Mouse (Mus musculus) inflammation-experienced regulatory T-cells, adult 6 months (primary cell): ENCODE measurements around the gene Cntrob. TPM values are rescaled to one million over a fixed set of nuclear protein-coding genes. Genes with fewer than 3 reads are reported as not detected.
"Not testable (repeated sequence)": the region's sequence is repeated elsewhere in the genome, so short reads cannot be mapped to it uniquely, and the experiment has no call there.

Experiments used
- ATAC-seq: one replicate; pipeline ENCODE4 v1.8.0; 2017
- polyA plus RNA-seq, 3 experiments: library from polyadenylated mRNA; unstranded; fragments of 100-300 nt; shearing (Covaris generic); gene quantifications; one replicate each; pipeline ENCODE4 v1.2.1; 2017

Cntrob gene
- polyA plus RNA-seq, 3 experiments from 2014 or later, result 7.4 to 9.9 (median 7.5) TPM

DNA sequence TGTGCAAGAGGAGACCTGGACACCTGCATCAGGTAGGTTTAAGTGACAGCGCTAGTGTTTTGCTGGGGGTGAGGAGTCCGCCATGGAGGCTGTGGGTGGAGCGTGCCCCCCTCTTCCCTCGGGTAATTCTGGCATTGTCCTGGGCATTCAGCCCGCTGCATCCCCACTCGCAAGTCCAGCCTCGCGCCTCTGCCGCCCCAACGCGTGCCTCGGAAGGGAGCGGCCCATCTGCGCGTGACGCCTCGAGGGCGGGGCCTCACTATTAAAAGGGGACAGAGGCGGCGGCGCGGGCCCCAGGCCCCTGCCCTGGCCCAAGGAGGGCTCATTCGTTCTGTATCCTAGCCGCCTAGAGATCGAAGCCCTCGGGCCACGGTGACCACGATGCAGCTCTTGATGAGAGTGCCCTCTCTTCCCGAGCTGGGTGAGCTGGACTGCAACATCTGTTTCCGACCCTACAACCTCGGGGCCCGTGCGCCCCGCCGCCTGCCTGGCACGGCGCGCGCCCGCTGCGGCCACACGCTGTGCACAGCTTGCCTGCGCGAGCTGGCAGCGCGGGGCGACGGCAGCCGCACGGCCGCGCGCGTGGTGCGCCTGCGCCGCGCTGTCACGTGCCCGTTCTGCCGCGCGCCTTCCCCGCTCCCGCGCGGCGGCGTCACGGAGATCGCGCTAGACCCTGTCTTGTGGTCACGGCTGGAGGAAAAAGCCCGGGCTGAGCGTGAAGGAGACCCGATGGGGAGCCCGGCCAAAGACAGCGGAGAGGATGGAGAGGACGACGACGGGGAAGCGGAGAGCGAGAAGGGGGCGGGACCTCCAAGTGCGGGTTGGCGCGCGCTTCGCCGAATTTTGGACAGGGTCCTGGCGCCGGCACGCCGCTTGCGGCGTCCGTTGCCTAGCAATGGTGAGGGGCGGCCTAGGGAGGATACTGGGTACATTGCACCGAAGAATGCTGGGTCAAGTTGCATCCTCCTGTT is 16.9 kb upstream of the Cntrob start, which contains the start of gene Rnf227:
Rnf227 (plus strand) TSS at position 301 of the 971 bp plus-strand sequence.
- peak; percentile 77 for ATAC-seq

DNA sequence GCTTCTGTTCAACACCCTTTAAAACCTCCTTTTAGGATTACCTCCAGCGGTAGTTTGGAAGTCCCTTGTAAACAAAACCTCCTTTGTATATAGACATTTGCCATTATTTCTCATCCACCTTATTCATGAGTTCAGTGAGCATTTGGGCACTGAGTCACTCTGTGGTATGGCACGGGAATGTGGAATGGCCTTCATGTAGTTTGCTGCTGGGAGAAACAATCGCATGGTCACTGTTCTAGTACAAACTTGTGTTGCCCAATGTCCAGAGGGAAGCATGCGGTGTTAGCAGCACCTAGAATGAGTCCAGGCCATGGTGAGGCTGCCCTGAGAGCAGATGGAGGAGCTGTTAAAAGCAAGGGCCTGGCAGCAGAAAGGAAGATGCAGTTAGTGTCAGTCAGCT is 11.2 kb upstream of the Cntrob start:
- no peak for ATAC-seq

DNA sequence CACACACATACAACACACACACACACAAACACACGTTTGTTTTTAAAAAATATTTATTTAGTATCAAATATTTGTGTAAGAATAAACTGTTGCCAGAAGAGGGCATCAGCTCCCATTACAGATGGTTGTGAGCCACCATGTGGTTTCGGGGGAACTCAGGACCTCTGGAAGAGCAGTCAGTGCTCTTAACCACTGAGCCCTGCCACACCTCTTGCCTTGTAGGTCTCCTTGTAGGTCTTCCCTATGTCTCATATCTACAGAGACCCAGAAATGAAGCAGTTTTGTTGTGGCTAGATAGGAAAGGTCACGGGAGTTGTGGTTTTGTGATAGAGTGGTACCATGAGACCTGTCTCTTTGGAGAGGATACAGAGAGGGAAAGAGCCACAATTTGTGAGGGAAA is 10.3 kb upstream of the Cntrob start:
- no peak for ATAC-seq

DNA sequence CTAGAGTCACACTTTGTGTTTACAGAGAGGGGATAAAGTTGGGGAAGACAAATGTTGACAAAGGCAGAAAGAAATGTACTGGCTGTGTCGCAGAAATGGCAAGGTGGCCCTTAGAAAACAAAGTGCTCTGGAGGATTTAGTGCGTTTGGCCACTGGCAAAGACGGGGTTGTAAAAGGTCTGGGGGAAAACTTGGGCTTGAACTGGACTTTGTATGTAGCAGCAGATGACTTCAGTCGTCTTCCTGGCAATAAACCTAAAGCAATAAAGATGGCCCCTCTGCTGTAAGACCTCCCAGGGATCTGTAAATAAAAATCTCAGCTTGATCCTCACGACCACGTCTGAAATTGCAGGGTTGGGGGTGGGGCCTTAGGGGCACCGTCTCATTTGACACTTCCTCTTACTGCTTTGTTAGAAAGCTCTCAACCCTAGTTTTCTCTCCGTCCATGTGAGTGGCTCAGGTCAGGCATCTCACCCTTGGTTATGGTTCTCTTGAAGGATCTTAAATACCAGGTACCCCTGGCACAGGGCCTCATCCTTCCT is 9.2 kb upstream of the Cntrob start:
- no peak for ATAC-seq

DNA sequence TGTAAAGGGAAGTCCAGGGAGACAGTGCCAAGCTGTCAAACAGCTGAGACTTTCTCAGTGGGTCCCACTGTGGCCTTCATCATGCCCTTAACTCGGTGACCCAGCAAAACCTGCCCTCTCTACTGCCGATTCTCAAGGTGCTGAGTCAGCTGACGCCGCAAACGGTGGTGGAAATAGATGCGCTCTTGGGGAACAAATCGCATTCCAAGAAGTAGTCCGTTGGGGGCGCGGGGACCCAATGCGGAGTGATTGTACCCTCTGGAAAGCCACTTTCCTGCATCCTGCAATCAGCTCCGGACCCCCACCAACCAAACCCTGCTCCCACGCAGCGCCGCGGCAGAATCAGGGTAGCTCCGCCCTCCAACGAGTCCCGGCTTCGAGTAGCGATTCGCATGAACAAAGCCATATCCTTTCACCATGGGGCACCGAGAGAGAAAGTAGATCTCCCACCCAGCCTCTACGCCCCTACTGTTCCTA is 8.4 kb upstream of the Cntrob start:
- peak; percentile 84 for ATAC-seq

DNA sequence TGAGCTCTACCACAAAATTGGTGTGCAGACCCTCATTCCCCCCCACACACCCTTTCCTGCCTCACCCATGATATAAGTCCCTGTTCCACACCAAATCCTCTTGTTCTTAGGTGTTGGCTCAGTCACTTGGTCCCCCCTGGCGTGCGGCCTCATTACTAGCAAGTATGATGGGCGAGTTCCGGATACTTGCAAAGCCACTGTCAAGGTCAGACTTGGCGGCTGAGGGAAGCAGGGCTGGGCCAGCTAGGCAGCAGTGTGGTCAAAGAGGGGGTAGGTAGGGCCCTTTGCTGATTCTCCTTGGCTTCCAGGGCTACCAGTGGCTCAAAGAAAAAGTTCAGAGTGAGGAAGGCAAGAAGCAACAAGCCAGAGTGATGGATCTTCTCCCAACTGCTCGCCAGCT is 7.6 kb upstream of the Cntrob start:
- ATAC-seq, result no peak

DNA sequence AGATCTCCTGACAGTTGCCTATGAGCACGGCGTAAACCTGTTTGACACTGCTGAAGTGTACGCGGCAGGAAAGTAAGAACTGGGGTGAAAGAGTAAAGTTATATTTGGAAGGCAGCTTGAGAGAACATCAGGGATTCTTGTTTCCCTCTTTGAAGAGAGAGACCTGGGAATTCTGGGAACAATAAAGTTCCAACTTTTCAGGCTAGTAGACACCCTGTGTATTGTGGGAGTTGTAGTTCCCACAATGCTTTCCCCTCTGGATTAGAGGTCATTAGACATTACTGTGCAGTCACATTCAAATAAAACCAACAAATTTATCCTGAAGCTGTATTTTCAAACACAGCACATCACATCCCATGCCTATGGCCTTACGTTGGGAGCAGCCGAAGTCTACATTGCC is 4.9 kb upstream of the Cntrob start:
- ATAC-seq, result no peak

DNA sequence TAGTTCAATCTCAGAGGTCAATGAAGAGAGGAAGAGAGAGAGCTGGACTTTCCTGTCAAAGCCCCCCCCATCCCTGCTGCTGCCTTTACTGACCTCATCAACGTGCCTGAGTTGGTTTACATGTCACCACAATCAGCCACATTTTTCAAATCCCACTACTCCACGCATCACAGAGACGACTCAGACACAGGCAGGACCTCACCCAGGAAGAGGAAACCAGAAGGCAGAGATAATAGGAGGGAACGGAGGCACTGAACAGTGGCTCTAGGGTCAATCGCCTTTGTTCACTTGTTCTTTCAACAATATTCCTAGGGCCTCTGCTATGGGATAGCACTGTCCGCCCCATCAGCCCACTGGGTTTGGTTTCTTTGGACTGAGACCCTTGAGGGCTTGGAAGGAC is 4.1 kb upstream of the Cntrob start:
- no peak for ATAC-seq

DNA sequence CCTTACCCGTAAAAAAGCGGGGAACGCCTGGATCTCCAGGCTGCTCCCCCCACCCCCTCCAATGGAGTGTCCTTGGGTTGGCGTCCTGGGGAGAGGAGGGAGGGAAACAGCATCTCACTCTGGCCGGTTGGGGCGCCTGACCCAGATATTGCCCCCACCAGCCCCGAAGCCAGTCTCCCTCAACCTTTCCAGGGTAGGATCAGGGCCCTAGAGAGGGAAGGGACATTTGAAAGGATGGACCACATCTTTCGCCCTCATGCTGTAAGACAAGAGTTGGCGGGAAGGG is 3.5 kb upstream of the Cntrob start:
- no peak for ATAC-seq

DNA sequence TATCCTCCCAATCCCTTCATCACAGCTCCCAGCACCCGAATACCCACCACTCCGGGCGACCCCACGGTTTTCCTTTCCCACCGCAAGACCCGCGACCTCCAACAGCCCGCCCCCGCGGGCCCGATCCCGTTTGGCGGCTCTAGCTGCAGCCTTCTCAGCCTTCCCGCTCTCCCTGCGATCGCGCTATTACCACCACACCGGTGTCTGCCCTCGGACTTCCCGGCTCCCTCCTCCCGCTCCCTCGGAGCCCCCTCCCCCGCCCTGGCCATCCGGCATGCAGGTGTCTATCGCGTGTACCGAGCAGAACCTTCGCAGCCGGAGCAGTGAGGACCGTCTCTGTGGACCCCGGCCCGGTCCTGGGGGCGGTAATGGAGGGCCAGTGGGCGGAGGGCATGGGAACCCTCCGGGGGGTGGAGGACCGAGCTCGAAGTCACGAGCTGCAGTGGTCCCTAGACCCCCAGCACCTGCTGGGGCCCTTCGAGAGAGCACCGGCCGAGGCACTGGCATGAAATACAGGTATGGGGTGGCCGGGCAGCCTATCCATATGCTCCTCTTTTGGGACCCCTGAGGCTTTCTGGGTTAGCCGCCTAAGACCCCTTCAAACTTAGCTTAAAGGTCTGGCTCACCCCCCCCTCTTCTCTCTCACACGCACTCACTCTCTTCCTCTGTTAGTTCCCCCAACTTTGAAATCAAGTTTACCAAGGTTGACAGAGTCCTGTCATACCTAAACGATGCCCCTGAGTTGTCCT is 3.0 kb upstream of the Cntrob start:
- ATAC-seq, result no peak

DNA sequence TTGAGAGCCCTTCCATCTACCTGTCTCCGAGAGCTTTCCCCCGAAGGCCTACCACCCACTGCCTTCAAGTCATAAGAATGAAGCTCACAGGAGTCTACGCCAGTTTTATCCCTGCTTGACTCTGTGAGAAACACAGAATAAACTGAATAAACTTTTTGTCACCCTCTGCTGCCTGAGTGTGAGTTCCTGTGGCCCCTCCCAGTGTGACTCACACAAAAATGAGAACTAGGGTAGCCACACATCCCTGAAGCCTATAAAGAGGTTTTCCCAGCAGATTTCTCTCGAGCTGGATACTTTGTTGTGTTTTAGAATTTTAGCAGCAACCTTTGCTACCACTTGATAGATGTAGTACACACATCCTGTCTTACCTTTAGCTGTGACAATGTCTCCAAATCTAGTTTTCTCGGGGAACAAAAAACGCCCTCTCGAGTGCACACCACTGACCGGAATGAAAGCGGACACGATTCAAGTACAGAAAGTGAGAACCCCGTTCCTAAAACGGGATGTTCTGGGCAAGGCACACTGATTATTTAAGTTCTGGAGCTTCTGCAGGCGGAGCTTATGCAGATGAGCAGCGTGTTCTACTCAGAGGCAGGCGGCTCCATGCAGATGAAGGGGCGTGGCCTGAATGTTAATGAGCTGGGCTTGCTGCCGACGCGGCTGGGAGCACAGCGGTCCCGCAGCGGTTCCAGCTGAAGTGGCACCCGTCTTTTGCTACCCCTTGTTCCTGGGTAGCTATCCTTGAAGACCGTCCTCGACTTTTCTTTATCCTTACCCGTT is 2.2 kb upstream of the Cntrob start, which contains the start of gene Kcnab3:
Kcnab3 (plus strand) TSS at position 631 of the 780 bp plus-strand sequence.
- ATAC-seq, result peak; percentile 68

DNA sequence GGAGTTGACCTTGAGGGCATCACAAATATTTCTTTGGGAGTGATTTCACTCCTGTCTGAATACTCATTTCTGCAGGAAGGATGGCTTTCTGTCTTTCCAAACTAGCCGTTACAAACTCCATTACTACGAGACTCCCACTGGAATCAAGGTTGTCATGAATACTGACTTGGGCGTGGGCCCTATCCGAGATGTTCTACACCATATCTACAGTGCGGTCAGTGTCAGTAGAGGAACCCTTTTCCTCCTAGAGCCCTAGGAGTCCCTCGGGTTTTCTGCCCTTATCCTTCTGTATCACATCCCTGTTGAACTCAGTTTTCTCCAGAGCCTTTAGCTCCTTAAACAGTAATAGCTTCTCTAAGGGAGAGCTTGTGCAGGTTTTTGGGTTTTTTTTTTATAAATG is 1.2 kb upstream of the Cntrob start:
- no peak for ATAC-seq

DNA sequence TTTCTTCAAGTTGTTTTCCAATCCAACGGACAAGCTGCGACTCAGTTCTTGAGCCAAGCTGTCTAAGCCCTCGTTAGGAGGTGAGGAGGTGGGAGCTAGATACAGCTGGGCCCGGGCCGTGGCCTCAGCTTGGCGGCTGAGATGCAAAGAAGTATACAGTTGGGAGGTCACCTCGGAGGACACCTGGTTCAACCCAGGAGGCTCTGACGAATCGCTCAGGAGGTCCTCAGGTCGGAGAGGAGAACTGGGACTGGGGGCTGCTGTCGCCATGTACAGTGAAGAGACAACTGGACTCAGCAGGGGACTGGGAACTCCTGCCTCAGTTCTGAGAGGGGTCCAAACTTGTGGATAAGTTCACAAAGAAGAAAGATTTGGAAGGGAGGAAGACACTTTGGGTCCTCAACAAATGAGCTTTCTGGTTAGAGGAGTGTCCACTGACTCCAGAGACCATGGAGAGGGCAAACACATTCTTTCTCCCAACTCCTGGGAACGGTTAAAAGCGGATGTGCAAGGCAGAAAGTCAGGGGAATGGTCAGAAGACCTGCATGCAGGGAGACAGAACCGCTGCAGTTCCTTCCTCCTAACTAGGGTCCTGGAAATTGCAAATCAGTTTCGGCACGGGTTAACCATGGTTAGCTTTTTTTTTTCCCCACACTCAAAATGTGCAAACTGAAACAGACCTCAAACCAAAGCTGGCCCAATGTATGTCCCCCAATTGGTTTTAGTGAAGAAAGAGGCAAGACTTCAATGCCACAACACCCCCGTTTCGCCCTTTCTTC is 693 bp downstream of the Cntrob start:
- no peak for ATAC-seq

DNA sequence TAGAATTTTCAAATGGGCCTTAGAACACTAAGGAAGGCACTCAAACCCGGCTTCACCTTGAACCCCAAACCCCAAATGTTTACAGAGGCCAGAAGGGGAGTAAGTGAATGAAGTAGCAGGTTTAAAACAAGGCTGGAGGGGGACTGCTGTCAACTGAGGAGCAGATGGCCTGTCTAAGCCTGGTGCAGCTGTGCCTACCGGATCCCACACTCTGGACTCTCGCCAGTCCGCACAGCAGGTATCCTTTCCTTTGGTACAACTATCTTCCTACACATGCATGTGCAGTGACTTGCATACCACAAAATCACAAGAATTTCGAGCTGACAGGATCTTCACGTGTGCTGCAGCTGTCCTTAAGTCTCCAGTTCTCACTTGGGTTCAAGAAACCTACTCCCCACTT is 1.6 kb downstream of the Cntrob start:
- no peak for ATAC-seq

DNA sequence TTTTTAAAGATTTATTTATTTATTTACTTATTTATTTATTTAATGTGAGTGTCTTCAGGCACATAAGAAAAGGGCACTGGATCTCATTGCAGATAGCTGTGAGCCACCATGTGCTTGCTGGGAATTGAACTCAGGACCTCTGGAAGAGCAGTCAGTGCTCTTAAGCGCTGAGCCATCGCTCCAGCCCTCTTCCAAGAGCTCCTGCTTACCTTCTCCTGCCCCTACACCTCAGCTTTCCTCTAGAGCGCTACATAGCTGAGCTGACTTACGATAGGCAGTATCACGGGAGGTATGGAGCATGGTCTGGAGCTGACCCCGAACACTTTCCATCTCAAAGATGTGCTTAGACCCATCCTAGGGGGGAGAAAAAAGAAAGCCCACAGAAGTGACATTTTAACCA is 2.0 kb downstream of the Cntrob start:
- ATAC-seq, result no peak

DNA sequence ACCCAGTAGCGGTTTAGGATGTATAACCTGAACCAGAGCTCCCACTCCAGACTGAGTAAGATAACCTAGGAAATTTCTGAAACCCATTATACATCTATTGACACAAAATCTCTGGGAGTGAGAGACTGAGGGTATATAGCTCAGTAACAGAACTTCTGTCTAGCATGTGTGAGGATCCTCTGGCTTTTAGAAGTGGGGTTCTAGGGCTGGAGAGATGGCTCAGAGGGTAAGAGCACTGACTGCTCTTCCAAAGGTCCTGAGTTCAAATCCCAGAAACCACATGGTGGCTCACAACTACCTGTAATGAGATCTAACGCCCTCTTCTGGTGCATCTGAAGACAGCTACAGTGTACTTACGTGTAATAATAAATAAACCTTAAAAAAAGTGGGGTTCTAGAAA is 5.6 kb downstream of the Cntrob start:
- ATAC-seq, result not testable (repeated sequence)

DNA sequence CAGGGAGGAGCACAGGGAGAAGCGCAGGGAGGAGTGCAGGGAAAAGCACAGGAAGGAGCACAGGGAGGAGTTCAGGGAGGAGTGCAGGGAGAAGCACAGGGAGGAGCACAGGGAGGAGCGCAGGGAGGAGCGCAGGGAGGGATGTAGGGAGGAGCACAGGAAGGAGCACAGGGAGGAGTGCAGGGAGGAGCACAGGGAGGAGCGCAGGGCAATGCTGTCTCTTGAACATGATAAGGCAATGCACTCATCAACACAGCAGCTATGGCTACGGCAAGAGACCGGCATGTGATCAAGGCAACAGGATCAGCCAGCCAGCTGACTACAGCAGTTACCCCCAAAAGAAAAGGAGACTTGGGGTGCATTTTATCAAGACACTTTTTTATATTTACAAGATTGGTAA is 7.2 kb downstream of the Cntrob start:
- ATAC-seq, result no peak

DNA sequence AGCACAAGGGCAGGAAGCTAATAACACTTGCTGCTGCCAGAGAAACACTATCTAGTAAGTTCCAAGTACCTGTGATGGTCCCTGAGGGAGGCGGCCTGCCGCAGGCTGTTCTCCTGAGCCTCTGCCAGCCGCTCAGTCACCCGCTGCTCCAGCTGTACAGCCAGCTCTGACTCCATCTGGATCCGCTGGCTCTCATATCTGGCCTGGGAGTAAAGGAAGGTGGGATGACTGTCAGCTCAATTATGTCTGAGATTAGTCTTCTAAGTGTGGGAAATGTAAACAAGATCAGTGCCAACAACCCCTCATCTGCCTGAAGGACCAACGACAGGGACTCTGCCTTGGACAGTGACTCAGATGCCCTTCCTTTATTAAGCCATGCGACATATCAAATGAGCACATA is 12.3 kb downstream of the Cntrob start:
- ATAC-seq, result no peak

DNA sequence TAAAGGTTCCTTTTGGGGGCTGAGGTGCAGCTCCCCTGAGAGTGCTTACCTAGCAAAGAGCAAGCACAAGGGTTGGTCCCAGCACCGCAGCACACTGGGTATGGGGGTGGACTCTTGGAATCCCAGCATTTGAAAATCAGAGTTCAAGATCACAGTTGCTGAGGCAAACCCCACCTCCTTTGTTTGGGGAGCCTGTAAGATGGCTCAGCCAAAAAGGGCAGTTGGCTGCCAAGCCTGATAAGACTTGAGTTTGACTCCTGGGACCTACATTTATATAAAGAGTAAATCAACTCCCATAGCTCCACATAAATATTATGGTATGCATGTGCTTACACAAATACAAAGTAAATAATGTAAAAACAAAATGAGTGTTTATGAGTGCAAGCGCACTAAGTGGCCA is 17.5 kb downstream of the Cntrob start:
- no peak for ATAC-seq

DNA sequence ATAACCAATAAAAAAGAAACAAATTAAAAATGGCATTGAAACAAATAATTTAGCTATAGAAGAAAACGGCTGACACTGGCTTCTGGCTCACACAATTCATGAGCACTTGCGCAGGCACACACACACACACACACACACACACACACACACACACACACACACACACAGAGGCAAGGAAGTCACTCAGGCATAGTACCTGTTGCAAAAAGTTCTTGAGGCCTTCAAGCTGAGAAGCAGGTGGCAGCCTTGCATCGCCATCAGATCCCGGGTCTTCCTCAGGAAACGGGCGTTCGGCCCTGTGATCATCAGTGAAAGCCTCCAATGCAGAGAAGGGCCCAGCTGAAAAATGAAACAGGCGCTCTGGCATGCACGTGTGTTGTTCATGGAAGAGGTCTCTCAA is 18.3 kb downstream of the Cntrob start:
- ATAC-seq, result no peak

DNA sequence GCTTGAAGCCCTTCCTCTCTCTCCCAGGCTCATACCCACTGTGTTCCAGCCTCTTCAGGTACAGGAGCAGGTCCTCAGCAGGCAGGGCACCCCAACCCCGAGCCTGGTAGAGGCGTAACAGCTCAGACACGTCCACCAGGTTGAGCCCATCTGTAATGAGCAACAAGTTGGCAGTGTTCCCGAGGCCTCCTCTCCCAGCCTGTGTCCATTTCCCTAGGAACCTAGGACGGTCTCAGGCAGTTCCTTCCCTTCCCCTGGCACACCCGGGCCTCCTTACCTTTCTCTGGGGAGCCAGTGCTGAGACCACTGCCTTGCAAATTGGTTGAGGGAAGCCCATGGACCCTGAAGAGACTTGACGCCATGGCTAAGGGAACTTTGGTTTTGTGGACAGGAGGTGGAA is 20.8 kb downstream of the Cntrob start:
- no peak for ATAC-seq

DNA sequence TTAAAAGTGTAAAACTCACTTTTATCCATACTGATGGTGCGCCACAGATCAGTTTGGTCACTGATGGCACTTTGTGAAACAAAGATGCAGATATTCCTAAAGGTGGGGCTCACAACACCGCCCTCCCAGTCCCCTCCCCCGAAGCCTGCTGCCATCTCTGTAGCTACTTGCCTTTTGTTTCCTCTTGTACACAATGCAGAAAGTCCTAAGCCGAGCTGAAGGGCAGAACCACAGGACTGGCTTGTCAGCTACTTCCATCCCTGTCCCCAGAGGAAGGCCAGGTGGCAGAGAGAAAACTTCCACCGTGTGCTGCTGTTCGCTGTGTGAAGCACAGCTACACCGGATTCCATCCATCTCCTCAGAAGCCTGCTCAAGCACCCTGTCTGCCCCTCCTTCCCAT is 25.3 kb downstream of the Cntrob start:
- ATAC-seq, result no peak
